Mouse (Mus musculus) bone marrow, adult 2 months (tissue): ENCODE measurements at regions not wholly inside any gene's neighbourhood (a gene's known extent, or its start where the extent isn't known, plus 50 kb on each side); places are given as distances from the start of the nearest gene placed in this dataset.
"Not testable (repeated sequence)": the region's sequence is repeated elsewhere in the genome, so short reads cannot be mapped to it uniquely, and the experiment has no call there.

ENCODE experiments used
- H3K27ac ChIP-seq: fragments of 200-500 bp; 2 replicates; pipeline ENCODE4 v1.5.1; 2012; ENCODE audit warnings: low read depth, mild to moderate bottlenecking, control low read depth, inconsistent platforms, low read length; ENCODE audit not compliant: control insufficient read depth, poor library complexity, insufficient read depth
- H3K4me1 ChIP-seq: fragments of 200-500 bp; 2 replicates; pipeline ENCODE4 v1.6.1; 2011; ENCODE audit warnings: low read length; ENCODE audit not compliant: control insufficient read depth, insufficient read depth
- H3K4me3 ChIP-seq: fragments of 200-500 bp; replicated peaks from 2 replicates; pipeline ENCODE3; 2011; ENCODE audit warnings: mild to moderate bottlenecking, low read depth, low read length, control low read depth; ENCODE audit not compliant: control insufficient read depth
- WGBS: fragments of 180-500 bp; shearing (Covaris S2); methylation state at CpG from one replicate; pipeline ENCODE4 v1.1.7; 2018; 5-methylcytosine and 5-hydroxymethylcytosine counted together

GRCm38 (mm10) chr13:61805300-61805699, 235.4 kb upstream of the Cts3 start:
- not testable (repeated sequence) for H3K4me3 ChIP-seq, H3K27ac ChIP-seq, H3K4me1 ChIP-seq
- WGBS = 74% methylated on average over 3 of the region's 3 CpGs

- peak overlapping the region; percentile 64 for H3K4me3 ChIP-seq
- under 1% methylated on average over 19 of the region's 19 CpGs for WGBS
- H3K27ac ChIP-seq, H3K4me1 ChIP-seq: not testable (repeated sequence)
Observed at GRCm38 (mm10) chr13:61804168-61804874, 234.4 kb upstream of the Cts3 start.

GRCm38 (mm10) chr13:61803763-61804162, 233.8 kb upstream of the Cts3 start:
- not testable (repeated sequence) for H3K4me3 ChIP-seq, H3K27ac ChIP-seq, H3K4me1 ChIP-seq
- WGBS = 27% methylated on average over 5 of the region's 5 CpGs

- not testable (repeated sequence) for H3K4me3 ChIP-seq, H3K27ac ChIP-seq, H3K4me1 ChIP-seq
- WGBS = 87% methylated on average over 1 of the region's 1 CpGs
Observed at GRCm38 (mm10) chr13:61763457-61763856, 193.5 kb upstream of the Cts3 start.
